Mouse (Mus musculus) liver, postnatal 0 days (tissue): ENCODE data around the gene 4933424G06Rik.

Source experiments
- CTCF ChIP-seq: sonication (generic); IDR thresholded peaks from 2 replicates; pipeline ENCODE4 v1.5.1; 2016; ENCODE audit warnings: antibody characterized with exemption, low read depth
- EP300 ChIP-seq: IDR thresholded peaks from 2 replicates; pipeline ENCODE4 v1.6.1; 2016; ENCODE audit warnings: antibody characterized with exemption, low read depth, mild to moderate bottlenecking

DNA sequence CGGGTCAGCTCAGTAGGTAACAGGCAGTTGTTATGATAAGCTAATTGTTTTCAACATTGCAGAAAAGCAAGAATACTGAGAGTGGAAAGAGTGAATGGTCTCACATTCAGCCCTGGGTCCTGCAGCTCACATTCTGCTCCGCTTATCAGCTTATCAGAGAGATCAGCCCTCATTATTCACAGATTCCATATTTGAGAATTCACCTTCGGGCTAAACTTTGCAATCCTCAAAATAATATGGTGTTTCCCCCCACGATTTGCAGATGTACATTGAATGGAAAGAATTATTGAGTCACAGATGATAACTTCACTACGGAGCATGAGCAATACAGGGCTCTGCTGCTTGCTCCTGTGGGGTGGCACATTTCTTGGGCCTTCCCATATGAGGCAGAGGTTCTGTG is 58.8 kb downstream of the 4933424G06Rik start:
- TF ChIP-seq CTCF (no peak), EP300 (no peak)
